Mouse (Mus musculus) lung, postnatal 36 days (tissue): ENCODE measurements at regions not wholly inside any gene's neighbourhood (a gene's known extent, or its start where the extent isn't known, plus 50 kb on each side); places are given as distances from the start of the nearest gene placed in this dataset.

Experiments used
- DNase-seq: peaks from one replicate; pipeline ENCODE4 v3.0.0; 2022; ENCODE audit warnings: mixed read lengths

DNA sequence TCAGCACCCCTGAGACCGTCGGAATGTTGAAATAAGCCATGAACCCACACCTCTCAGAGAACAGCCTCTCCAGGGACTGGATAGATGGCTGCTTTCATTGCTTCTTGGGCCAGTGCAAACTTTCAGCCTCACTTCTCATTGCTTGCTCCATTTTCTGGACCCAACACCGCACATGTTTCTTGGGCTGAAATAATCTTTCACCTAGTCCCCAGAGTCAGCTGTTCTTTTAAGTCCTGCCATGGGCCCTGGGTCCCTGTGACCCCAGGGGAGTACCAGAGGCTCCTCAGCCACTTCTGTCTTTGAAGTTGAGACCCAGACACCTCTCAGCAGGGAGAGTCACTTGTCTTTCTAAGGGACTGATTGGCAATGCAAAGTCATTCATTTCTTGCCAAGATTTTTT, 201.4 kb downstream of the Fndc1 start:
- DNase-seq: no peak

DNA sequence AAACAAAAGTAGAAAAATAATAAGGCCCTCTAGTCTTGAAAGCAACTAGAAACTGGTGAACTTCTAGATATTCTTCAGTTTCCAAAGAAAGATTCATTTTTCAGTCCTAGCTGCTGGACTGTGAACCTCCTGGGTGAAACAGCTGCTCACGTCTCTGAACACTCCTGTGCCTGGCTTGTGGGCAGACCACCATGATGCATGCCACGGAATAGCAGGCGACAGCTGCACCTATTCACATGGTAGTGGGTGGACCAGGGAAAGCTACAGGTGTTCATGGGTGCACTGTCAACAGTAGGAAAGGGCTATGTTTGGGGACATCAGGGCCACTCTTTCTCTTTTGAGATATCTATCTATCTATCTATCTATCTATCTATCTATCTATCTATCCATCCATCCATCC, 203.7 kb downstream of the Fndc1 start:
- DNase-seq: no peak

DNA sequence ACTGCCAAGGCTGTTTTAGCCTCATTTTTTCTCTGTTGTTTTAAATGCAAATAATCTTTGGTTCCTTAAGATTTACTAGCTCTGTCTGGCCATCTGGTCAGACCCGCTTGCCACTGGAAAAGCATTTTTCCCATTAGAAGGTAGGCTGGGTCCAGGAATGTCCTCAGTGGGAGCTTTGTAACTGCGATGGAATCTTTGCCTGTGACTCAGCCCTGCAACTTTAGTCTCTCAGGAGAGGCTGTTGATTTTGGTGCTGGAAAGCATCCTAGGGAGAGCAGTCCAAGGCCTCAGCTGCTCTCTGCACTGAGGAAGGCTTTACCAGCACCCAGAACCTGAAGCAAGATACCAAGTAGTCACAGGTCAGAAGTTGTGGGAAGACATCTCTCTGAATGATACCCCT, 205.8 kb downstream of the Fndc1 start:
- DNase-seq: no peak

DNA sequence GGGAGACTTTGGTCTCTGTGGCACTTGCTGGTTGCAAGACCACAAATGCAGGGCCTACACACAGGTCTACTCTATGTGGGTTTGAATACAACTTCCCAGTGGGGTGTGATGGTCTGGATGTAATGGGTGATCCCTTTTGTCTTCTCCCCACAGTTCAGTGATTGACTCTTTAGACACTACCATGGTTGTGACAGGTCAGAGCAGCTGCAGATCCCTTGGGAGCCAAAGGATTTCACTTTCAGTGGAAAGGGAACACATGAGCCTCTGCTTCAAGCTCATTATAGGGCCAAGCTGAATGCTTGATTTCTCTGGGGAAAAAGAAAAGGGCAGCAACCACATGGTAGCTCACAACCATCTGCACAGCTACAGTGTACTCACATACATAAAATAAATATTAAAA, 206.9 kb downstream of the Fndc1 start:
- no peak for DNase-seq

DNA sequence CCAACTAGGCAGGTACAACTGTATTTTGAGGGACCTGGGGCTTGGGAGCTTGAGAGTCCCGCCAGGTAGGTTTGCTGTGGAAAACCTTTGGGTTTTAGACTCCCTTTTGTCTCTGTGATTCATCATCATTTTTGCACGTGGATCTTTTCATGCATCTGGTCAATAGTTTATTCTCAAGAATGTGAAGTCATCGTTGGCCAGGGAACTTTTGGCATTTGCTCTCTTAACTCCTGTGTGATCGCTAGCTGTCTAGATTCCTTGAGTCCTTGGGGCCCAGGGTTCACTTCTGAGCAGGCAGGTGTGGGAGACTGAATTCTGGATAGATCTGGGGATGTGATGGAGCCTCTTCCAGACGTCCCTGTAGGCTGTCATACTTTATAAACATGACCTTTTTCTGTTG, 207.5 kb downstream of the Fndc1 start:
- peak; percentile 10 for DNase-seq

DNA sequence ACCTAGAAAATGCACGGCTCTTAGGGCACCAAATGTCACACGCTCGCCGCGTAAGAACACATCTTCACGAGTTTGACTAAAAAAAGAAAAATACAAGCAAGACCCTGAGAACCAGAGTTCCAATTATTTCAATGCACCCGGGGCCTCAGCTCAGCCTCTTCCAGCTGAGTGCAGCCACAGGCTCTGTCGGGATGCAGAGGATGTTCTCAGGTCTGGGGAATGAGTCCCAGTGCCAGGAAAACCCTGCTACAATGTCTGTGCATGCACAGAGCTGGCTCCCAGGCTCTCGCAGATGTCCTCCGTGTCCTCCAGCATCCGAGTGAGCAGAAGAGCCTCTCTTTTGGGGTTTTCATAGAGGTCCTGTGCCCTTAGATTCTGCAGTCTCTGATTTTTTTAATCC, 219.1 kb downstream of the Fndc1 start:
- no peak for DNase-seq

DNA sequence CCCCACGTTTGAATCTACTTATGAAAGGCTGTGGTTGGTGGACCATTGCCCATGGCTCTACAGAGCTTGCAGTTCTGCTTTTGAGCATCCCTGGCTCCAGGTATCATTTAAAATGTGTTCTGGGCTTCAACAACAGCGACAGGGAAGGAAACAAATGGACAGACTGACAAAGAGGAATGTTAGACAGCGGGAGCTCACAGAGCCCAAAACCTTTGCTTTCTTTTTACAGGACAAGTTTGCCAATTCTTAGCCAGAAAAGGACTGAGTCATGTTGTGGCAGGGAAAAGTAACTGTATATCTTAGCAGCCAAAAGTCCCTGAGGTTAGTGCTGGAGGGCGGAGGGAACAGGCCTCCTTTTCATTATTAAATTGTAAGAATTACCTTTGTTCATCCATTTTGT, 219.7 kb downstream of the Fndc1 start:
- DNase-seq: no peak

DNA sequence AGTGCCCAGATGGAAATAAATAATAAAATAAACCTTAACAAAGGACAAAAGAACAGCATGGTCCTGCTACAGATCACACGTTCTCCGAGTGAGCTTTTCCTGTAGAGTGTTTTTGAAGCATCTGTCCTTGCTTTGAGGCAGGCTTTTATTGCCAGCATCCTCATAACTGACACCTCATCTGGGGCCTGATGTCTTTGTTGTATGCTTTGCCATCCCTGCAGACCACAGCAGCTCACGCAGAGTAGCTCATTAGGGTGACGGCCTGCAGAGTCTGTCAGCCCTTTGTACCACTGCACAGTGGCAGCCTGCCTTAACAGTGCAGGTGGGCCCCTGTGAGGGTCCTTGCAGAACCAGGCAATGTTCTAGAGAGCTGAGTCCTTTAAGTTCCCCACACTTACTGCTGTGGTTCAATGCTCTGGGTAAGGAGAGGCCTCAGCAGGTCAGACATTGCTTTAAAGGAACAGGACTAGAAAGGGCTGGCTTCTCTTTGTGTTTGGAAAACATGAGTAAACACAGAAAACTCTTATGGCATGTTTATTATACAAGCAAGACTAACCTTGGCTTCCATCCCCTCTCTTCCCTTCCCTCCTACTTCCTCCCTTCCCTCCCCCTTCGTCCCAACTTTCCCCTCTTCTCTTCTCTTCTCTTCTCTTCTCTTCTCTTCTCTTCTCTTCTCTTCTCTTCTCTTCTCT, 219.7 kb upstream of the Unc93a2 start:
- DNase-seq: no peak

DNA sequence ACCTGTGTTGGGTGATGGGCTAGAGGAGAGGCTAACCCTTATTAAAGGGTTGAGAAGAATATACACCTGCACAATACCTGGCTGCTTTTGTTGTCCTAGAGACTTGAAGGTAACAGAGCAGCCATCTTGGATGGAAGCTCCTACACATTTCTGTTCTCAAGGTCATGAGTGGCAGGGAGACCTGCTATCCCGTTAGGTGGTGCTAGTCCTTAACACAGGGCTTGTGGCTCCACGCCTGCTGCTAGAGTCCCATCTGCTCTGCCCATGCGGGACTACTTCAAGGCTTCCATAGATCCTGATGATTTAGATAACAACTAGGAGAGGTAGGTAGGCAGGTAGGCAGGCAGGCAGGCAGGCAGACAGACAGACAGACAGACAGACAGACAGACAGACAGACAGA, 218.8 kb upstream of the Unc93a2 start:
- no peak for DNase-seq

DNA sequence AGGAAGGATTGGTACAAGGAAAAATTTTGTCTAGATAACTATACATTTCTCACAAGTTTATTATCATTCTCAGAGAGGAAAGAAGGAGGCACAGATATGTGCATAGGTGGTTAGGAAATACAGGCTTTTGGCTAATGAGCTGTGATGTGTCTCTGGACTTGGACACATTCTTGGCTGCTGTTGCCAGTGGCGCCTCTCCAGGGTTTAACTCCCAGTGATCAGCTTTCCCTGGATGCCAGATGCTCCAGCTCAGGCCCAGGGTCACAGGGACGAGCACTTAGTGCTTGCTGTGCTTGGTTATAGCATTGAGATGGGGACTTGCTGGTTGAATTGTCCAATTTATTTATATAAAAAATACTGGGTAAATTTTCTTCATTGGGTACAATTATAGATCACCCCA, 215.3 kb upstream of the Unc93a2 start:
- peak; percentile 69 for DNase-seq

DNA sequence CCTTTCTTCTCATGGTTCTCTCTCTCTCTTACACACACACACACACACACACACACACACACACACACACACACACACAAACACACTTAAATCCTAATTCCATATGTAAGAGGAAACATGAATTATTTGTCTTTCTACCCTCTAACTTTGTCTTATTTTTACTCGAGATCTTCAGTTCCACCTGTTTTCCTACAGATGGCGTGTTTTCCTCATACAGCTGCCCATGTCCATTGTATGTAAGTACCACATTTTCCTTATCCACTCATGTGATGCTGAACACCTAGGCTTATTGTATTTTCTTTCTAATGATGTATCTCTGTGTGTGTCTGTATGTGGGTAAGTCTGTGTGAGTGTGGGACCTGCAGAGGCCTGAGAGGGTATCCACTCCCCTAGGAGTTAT, 212.2 kb upstream of the Unc93a2 start:
- no peak for DNase-seq

DNA sequence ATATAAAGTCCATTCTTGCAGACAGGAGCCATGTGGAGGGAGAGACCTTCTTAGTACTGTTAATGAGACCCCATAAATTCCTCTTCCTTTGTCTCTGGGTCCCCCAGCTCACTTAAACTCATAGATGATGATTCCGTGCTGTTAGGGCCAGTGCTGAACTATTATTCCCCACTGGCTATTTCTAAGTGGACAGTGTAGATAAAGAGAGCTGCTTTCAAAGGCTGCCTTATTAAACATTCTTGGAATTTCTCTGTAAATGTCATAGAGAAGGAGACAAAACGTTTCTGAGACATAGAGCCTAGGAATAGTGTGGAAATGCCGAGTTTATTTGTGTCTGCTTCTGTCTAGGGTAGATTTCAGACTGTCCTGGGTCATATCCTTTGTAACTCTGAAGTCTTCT, 209.5 kb upstream of the Unc93a2 start:
- no peak for DNase-seq

DNA sequence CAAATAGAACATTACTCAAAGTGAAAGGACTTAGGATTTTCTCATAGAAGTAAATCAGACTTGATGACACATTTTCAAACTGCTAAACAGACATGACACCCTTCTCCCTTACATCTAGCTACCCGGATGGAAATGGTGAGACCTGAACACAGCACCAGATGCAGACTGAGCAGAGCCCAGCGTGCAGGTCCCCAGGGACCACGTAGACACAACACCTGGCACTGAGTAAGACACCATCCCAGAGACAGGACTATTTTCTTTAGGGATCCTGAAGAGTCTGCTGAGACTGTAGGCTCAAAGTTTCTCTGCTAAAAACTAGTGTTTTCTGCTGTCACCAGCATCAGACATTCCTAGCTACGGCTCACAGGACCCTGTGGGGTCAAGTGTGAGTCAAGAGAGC, 207.2 kb upstream of the Unc93a2 start:
- DNase-seq: no peak

DNA sequence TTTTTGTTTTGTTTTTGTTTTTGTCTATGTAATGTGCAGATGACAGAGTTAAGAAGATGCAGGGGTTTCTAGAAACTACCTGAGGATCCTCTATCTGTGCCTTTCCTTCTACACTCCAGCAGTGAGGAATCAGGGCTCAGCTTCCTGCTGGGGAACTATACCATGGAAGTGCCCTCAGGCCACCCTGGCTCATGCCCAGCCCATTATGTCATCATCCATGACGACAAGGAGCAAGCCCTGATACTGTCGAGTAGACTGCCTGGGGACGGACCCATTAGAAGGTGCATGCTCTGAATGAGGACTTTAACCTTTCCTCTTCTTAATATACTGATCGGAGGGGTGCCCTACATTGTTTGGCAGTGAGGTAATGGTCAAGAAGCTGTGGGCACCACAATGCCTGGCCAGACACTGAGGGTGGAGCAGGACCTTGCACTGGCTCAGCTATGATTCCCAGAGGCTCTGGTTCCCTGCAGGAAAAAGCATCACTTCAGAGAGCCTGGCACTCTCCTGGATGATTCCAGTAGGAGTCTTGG, 197.7 kb upstream of the Unc93a2 start:
- no peak for DNase-seq

DNA sequence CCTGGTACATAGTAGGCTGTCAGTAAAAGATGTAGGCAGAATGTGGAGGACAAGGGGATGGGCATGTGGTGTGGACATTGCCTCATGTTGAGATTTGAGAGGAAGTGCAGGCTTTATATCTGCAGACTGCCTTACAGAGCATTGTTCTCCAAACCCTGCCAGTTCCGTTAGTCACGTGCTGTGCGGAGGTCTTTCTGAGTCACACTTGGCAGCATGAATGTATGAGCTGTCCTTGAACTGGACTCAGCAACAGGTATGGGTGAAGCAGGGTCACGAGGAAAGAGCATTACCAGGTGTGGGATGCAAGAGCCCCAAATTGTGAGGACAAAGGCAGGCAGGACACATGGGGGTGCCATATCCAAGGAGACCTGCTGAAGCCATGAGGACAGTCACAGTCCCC, 193.8 kb upstream of the Unc93a2 start:
- no peak for DNase-seq

DNA sequence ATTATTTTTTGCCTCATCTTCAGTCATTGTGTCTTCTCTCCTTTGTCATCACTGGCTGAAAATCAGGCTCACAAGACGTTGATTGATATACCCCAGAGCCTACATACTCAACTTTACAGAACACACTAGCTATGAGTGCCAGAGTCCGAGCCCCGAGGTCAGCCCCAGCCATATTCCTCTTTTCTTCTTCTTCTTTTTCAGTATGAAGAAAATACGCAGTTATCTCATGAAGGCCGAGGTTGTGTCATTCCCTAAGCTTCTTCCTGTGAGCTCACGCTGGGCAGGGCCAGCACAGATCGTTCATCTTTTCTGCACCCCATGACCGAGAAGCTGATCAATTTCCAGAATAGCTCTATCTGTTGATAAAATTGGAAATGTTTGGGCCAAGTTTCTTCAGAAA, 192.7 kb upstream of the Unc93a2 start:
- DNase-seq: no peak

DNA sequence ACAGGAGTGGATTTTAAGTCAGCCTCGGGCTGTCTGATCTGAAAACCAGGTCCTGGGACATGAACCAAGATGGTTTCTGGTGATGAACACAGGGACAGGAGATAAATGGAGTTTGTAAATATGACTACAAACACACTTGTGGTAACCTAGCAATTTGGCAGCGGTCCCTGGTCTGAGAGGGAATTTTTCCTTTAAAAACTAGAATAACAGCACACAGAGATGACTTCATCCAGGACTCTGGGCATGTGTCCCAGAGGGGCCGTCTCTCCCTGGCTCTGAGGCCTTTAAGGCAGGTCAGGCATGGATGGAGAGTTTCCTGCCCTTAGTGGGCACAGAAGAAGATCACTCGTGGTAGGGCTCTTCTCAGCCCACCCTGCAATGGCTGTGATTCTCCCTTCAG, 192.0 kb upstream of the Unc93a2 start:
- DNase-seq: peak; percentile 72

DNA sequence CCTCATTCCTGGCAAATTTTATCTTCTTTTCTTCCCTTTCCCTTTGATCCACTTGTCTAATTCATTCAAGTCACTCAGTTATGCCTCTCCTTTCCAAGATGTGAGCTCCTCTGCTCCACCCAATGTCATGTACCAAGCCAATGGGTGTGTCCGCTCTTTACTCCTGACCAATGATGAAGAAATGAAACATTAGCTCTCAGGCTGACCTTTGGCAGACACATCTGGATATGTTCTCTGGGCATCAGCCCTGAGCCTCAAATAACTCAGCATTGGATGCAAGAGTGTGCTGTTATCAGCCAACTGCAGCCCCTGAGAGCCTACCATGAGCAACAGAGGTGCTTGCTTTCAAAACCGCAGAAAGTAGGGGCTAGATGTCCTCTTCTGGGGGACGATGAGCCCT, 186.2 kb upstream of the Unc93a2 start:
- DNase-seq: peak; percentile 46

DNA sequence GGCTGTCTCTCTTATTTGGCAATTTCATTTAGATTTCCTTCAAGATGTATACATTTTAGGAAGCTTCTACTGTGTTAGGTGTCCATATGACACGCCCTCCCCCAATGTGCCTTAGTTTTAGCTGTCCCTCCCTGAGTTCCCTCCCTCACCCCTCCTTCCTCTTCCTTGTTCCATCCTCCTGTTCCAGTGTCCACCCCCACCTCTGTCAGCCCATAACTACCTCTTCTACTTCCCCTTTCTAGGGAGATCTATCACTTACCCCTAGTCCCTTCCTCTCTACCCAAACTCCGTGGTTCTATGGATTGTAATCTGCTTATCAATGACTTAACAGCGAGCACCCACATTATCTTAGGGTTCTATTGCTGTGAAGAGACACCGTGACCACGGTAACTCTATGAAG, 183.2 kb upstream of the Unc93a2 start:
- no peak for DNase-seq

DNA sequence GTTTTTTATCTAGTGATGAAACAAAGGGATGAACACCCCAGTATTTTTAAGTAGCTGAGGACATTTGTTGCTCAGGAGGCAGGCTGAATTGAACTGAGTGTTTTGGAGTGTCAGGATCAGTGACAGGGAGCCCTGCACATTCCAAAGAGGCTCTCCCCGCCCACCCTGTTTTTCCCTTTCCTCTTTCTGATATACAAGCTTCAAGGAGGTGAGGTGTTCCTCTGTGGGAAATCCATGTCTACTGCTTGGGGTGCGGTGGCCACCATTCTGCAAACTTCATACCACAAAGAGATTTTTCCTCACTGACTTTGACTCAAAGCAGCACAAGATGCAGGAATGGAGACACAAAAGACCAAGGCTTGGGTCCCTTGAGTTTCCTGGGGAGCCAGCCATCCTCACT, 180.5 kb upstream of the Unc93a2 start:
- no peak for DNase-seq

DNA sequence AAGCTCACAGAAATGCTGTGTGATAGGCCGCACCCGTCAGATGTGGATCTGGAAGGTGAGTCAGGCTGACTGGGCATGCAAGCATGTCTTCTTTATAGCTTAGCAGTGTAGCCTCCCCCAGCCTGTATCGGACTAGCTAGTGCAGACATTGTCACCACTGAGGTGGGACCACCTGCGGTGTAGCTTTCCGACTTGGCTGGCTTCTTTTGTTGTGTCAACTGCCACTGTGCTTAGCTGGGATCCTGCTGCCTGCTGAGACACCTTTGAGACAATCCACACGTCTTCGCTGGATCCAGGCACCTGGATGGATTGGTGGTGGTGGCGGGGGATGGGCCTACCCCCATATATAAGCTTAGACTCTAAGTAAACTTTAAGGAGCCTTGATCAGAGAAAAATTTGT, 177.7 kb upstream of the Unc93a2 start:
- DNase-seq: no peak

DNA sequence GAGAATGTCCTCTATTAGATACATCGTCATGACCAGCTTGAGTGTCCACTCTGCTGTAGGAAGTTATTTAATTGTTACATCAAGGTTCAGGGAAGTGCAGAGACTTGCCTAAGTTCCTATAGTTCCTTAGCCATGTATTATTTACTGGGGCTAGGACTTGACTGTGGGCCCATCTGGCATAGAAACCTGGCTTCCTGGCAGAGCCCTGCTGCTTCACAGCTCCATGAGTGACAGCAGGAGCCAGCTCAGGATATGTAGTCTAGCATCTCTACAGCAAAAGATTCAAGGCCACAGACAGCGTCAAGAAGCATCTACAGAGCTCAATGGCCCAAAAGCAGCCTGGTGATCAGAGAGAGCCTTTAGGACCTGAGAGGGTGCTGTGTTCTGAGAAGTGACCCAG, 163.2 kb upstream of the Unc93a2 start:
- DNase-seq: no peak

DNA sequence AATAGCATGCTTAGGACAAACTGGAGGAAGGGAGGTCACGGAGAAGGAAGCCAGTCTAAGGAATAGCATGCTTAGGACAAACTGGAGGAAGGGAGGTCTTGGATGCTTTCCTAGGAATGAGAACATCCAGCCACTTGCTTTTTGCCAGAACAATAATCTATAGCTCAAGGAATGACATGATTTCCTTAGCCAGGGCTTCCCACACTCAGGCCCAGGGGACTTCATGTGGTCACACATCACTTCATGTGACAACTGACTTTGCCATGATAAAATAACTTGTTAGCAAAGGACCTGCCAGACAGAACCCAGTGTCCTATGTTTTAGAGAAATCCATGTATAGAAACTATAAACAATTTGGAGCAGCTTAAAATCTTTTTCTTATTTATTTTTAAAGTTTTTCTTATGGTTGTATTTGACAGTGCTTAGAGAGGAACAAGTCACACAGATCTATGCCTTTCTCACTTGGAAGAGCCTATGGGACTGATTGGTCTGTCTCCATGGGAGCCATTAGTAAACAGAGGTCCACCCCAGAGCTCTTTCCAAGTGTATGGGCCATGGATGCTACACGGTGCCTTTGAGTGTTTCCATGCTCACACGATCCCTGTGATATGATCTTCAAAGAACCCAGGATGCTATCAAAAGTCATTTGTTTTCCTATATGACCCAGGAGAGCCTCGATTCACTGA, 153.3 kb upstream of the Unc93a2 start:
- DNase-seq: no peak

DNA sequence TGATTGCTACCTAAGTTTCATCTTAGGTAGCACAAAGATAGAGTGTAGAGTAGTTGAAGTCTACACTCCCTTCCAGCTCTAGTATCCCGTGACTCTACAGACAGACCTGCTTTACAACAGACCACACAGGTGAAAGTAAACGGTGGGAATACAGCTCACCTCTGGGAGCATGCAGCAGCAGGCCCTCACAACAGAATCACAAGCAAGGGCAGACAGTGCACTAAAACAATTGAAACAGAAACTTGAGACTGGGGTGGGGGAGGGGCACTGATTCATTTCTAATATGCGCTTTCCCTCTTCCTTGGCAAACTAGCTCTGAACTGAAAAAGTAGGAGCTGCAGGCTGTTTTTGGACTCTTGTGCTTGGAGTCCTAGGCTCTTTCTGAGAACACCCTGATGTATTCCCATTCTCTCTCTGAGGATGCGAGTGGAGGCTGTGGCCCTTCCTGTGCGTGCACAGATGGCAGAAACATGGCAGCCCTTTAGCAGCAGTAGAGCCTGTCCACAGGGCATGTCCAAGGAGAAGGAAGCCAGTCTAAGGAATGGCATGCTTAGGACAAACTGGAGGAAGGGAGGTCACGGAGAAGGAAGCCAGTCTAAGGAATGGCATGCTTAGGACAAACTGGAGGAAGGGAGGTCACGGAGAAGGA, 152.5 kb upstream of the Unc93a2 start:
- no peak for DNase-seq
